10 mouse cellular contexts compared by ENCODE assay signal in genomic region chr10:84710827-84711226, GRCm38 (mm10). TPM values are rescaled to one million over a fixed set of nuclear protein-coding genes. Genes with fewer than 3 reads are reported as not detected.
DNase-seq lines count a peak whose midpoint lies in the region; ATAC-seq and TF ChIP-seq lines count a peak whose summit lies in the region.
"Had no signal": no experiment of that assay in that cellular context is flagged by ENCODE, and none has a peak within 500 bp of the region (broad histone marks: within the 10 kb centered on the region; RNA-seq: fewer than 3 reads in every experiment).

No protein-coding gene starts in this region.

- peaks cover 14% of the 10 kb centered on the region; the same call in 1 of the 2 replicates for H3K4me1 ChIP-seq in forebrain, embryonic 11.5 days (replicated peaks; ENCODE audit: control insufficient read depth, insufficient read depth, low read length)
- peaks cover 12% of the 10 kb centered on the region for H3K4me1 ChIP-seq in hindbrain, postnatal 0 days (ENCODE audit: insufficient read depth, low read length)
- peaks cover 40% of the 10 kb centered on the region for H3K4me1 ChIP-seq in neural tube, embryonic 11.5 days (ENCODE audit: control insufficient read depth, insufficient read depth, low read length)

- H3K9ac ChIP-seq in forebrain, embryonic 11.5 days (ENCODE audit: low read length) = no peak overlapping the region
- no peak overlapping the region for H3K9ac ChIP-seq in hindbrain, postnatal 0 days (replicated peaks; ENCODE audit: low read length)
- H3K9ac ChIP-seq in neural tube, embryonic 11.5 days (ENCODE audit: low read length) = no peak overlapping the region
- H3K9ac ChIP-seq: lung, embryonic 14.5 days had no signal

- 20% methylated on average over 4 of the region's 4 CpGs for WGBS in forebrain, embryonic 11.5 days
- 26% methylated on average over 4 of the region's 4 CpGs for WGBS in hindbrain, postnatal 0 days
- 13% methylated on average over 4 of the region's 4 CpGs for WGBS in neural tube, embryonic 11.5 days

- H3K4me2 ChIP-seq in forebrain, embryonic 11.5 days (ENCODE audit: low read depth, low read length, severe bottlenecking) = no peak overlapping the region
- no peak overlapping the region for H3K4me2 ChIP-seq in hindbrain, postnatal 0 days (ENCODE audit: low read depth, low read length)
- no peak overlapping the region for H3K4me2 ChIP-seq in neural tube, embryonic 11.5 days (ENCODE audit: low read depth)
- H3K4me2 ChIP-seq: heart, embryonic 13.5 days; lung, embryonic 14.5 days had no signal

- H3K27ac ChIP-seq in forebrain, embryonic 11.5 days (ENCODE audit: low read depth, low read length) = no peak overlapping the region
- no peak overlapping the region for H3K27ac ChIP-seq in hindbrain, postnatal 0 days
- peak overlapping the region; percentile 82; the same call in 1 of the 2 replicates for H3K27ac ChIP-seq in neural tube, embryonic 11.5 days (ENCODE audit: low read depth, low read length)
- no peak overlapping the region for H3K27ac ChIP-seq in layer of hippocampus, adult 2 months
- H3K27ac ChIP-seq: heart, embryonic 13.5 days had no signal

- peak; percentile 67 for ATAC-seq in forebrain, embryonic 11.5 days (replicated peaks; ENCODE audit: low FRiP score)
- ATAC-seq in hindbrain, postnatal 0 days = peak; percentile 81
- ATAC-seq in neural tube, embryonic 11.5 days (ENCODE audit: insufficient read depth, low FRiP score, low TSS enrichment) = peak; percentile 82

- H3K27me3 ChIP-seq in forebrain, embryonic 11.5 days (ENCODE audit: control insufficient read depth, insufficient read depth, low read length) = peaks cover 10% of the 10 kb centered on the region
- no peaks in the 10 kb centered on the region for H3K27me3 ChIP-seq in hindbrain, postnatal 0 days (ENCODE audit: insufficient read depth, low read length)
- no peaks in the 10 kb centered on the region for H3K27me3 ChIP-seq in neural tube, embryonic 11.5 days (ENCODE audit: control insufficient read depth, insufficient read depth, low read length)
- H3K27me3 ChIP-seq: heart, embryonic 13.5 days had no signal

- no peak for TF ChIP-seq CTCF in hindbrain, postnatal 0 days (IDR thresholded peaks at IDR 0.05; ENCODE audit: low read depth)
- TF ChIP-seq CTCF in layer of hippocampus, adult 2 months (conservative IDR thresholded peaks at IDR 0.05) = no peak

- peak; percentile 87 for DNase-seq in embryo, embryonic 10.5 days (ENCODE audit: low spot score)
- no peak for DNase-seq in forebrain, embryonic 11.5 days (ENCODE audit: low spot score)
- peak; percentile 68 for DNase-seq in hindbrain, postnatal 0 days (ENCODE audit: low spot score)
- peak; percentile 65 for DNase-seq in neural tube, embryonic 11.5 days (ENCODE audit: low spot score)
- DNase-seq in heart, adult 18-20 months = no peak
- DNase-seq in cerebellum, adult 9-11 months = no peak
- DNase-seq in layer of hippocampus, adult 2 months (ENCODE audit: low spot score in 2 of 2) = no peak

- no peaks in the 10 kb centered on the region for H3K9me3 ChIP-seq in forebrain, embryonic 11.5 days (ENCODE audit: control insufficient read depth, low read length)
- H3K9me3 ChIP-seq in hindbrain, postnatal 0 days (ENCODE audit: low read length) = no peaks in the 10 kb centered on the region
- H3K9me3 ChIP-seq in neural tube, embryonic 11.5 days (ENCODE audit: control insufficient read depth, low read length) = no peaks in the 10 kb centered on the region
- H3K9me3 ChIP-seq: heart, embryonic 13.5 days had no signal

- no peaks in the 10 kb centered on the region for H3K36me3 ChIP-seq in forebrain, embryonic 11.5 days (ENCODE audit: control insufficient read depth, insufficient read depth, low read length)
- peaks cover 8% of the 10 kb centered on the region; the same call in 1 of the 2 replicates for H3K36me3 ChIP-seq in hindbrain, postnatal 0 days (ENCODE audit: insufficient read depth, low read length)
- no peaks in the 10 kb centered on the region; the same call in 1 of the 2 replicates for H3K36me3 ChIP-seq in neural tube, embryonic 11.5 days (ENCODE audit: control insufficient read depth, insufficient read depth, low read length)

- H3K4me3 ChIP-seq in forebrain, embryonic 11.5 days (ENCODE audit: low read depth, low read length) = no peak overlapping the region
- H3K4me3 ChIP-seq in hindbrain, postnatal 0 days (ENCODE audit: low read length) = no peak overlapping the region
- H3K4me3 ChIP-seq in neural tube, embryonic 11.5 days (ENCODE audit: low read depth, low read length) = no peak overlapping the region
- no peak overlapping the region for H3K4me3 ChIP-seq in layer of hippocampus, adult 2 months
- H3K4me3 ChIP-seq: heart, embryonic 13.5 days had no signal

RNA-seq across cellular contexts. Expression of gene Rfx4, which starts 45.0 kb away (rescaled TPM):
- 33.0 and 36.0 TPM in 2 replicates for polyA plus RNA-seq in forebrain, embryonic 11.5 days (2014; fragmentation: Nextera tagmentation; extraction: Ambion mirVana)
- total RNA-seq in hindbrain, postnatal 0 days (2014; rRNA removed) = 16.7 and 21.5 TPM in 2 replicates
- 16.1 and 17.1 TPM in 2 replicates for polyA plus RNA-seq in hindbrain, postnatal 0 days (2015; fragmentation: Nextera tagmentation; extraction: Ambion mirVana)
- polyA plus RNA-seq in neural tube, embryonic 11.5 days (2014; fragmentation: Nextera tagmentation; extraction: Ambion mirVana) = 56.3 and 62.9 TPM in 2 replicates
- not detected for total RNA-seq in heart, adult 18-20 months (2021)
- total RNA-seq in layer of hippocampus, adult 2 months (2021) = 10 to 100 TPM; 10.7 to 12.1 TPM
- polyA plus RNA-seq: heart, embryonic 13.5 days; lung, embryonic 14.5 days; stomach, embryonic 16.5 days had no signal

Comparison
In these comparisons a context has a peak if more than half of its experiments do, and no peak if none do; other contexts are left out.
1. DNase-seq: peak in embryo, embryonic 10.5 days (single experiment), hindbrain, postnatal 0 days (single experiment) and neural tube, embryonic 11.5 days (single experiment); none in forebrain, embryonic 11.5 days (single experiment), heart, adult 18-20 months (0 of 2), cerebellum, adult 9-11 months (single experiment) and layer of hippocampus, adult 2 months (0 of 2).
2. RNA of gene Rfx4, which starts 45.0 kb away (total RNA-seq): 16.7 to 21.5 TPM in hindbrain, postnatal 0 days and 10.7 to 12.1 TPM in layer of hippocampus, adult 2 months; not detected in heart, adult 18-20 months; every median in the first group is over 10 times any median in the second.
3. Peak in every context shown above with its lines, with median percentiles within 50 percentile points of each other: ATAC-seq.